Mouse (Mus musculus): ENCODE measurements around the gene Vmn2r31.
"Not testable (repeated sequence)": the region's sequence is repeated elsewhere in the genome, so short reads cannot be mapped to it uniquely, and the experiment has no call there.

Vmn2r31 gene

GRCm38 (mm10) chr7:7399603-7400002 is at the start of gene Vmn2r31:
Gene Vmn2r31, minus strand, starts transcription at chr7:7399703.
- not testable (repeated sequence) for DNase-seq (ENCODE audit: low read depth, low spot score)

- DNase-seq (ENCODE audit: low read depth, low spot score) = not testable (repeated sequence)
Observed at GRCm38 (mm10) chr7:7374431-7374830, 25.1 kb downstream of the Vmn2r31 start, which contains the start of gene Gm45783. Gene Gm45783, minus strand, starts transcription at chr7:7374573.

- DNase-seq (ENCODE audit: low read depth, low spot score) = not testable (repeated sequence)
Observed at GRCm38 (mm10) chr7:7337509-7337908, 62.0 kb downstream of the Vmn2r31 start, which contains the start of gene Vmn2r30. Gene Vmn2r30, minus strand, starts transcription at chr7:7337609.

Measured in skeletal muscle tissue, adult 2 months (tissue).